Mouse (Mus musculus) cerebellum, adult 2 months (tissue): ENCODE measurements around the gene Dlk2. TPM values are rescaled to one million over a fixed set of nuclear protein-coding genes. Genes with fewer than 3 reads are reported as not detected.
A peak's percentile ranks its signal among the peaks of the same experiment; 100 is the strongest.

ENCODE experiments used
- DNase-seq, 2 experiments: peaks; one replicate each; pipeline ENCODE4 v3.0.0; 2021
- H3K27ac ChIP-seq: fragments of 200-500 bp; 2 replicates; pipeline ENCODE4 v1.5.1; 2012; ENCODE audit warnings: low read length, control low read depth, inconsistent platforms; ENCODE audit not compliant: insufficient read depth
- H3K27me3 ChIP-seq: fragments of 200-500 bp; 2 replicates; pipeline ENCODE4 v1.6.1; 2012; ENCODE audit warnings: inconsistent platforms, mild to moderate bottlenecking, low read length, moderate library complexity; ENCODE audit not compliant: control insufficient read depth, insufficient read depth
- H3K4me1 ChIP-seq: fragments of 200-500 bp; 2 replicates; pipeline ENCODE4 v1.6.1; 2011; ENCODE audit warnings: low read length; ENCODE audit not compliant: control insufficient read depth, insufficient read depth
- H3K4me3 ChIP-seq: fragments of 200-500 bp; replicated peaks from 2 replicates; pipeline ENCODE3; 2011; ENCODE audit warnings: mild to moderate bottlenecking, low read depth, low read length, control low read depth; ENCODE audit not compliant: insufficient read depth
- CTCF ChIP-seq: fragments of 200-500 bp; IDR thresholded peaks from 2 replicates; pipeline ENCODE4 v1.5.1; 2011; ENCODE audit warnings: low read depth, mild to moderate bottlenecking, control low read depth, low read length, moderate library complexity, borderline replicate concordance; ENCODE audit not compliant: insufficient read depth
- POLR2A ChIP-seq: fragments of 200-500 bp; IDR thresholded peaks from 2 replicates; pipeline ENCODE4 v1.6.1; 2011; ENCODE audit warnings: low read length, control low read depth, borderline replicate concordance; ENCODE audit not compliant: insufficient read depth
- WGBS: fragments of 180-500 bp; shearing (Covaris S2); methylation state at CpG from one replicate; pipeline ENCODE4 v1.1.7; 2018; 5-methylcytosine and 5-hydroxymethylcytosine counted together
- polyA plus RNA-seq: library from polyadenylated mRNA; depleted of rRNA; stranded (reverse); fragments of >200 nt; gene quantifications from 2 replicates; pipeline ENCODE4 v1.2.3, GENCODE M21; 2012

Dlk2 gene
- polyA plus RNA-seq, 1 experiment = 8.8 TPM

DNA sequence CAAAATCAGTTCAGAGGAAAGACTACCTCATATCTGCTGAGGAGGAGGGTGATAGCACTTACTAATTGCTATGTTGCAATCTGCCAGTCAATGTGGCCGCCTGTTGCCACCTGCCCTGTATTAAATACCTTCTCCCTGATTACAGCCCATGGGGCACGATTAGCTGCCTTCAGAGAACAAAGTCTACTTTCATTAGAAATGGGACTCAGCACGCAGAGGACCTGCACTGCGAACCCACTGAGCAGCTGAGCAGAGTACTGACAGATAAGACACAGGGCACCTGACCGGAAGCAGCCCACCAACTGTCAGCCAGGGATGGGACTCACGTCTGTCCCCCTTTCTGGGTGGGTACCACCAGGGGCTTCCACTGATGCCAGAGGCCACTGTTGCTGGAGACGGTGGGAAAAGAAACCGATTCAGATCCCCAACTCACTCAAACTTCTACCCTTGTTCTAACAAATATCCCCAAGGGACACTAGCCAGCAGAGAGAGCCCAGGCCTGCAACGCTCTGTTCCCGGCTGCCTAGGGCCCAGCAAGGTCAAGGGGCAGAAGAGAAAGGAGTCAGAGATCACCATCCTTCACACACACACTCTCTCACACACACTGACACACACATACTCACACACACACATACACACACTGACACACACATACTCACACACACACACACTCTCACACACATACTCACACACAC lies 29.0 kb upstream of the Dlk2 start:
- WGBS = 75% methylated on average over 10 of the region's 10 CpGs
- H3K27me3 ChIP-seq = no peaks in the 10 kb centered on the region
- no peaks in the 10 kb centered on the region for H3K4me1 ChIP-seq
- no peak for DNase-seq
- no peak for TF ChIP-seq CTCF
- no peak for TF ChIP-seq POLR2A
- no peak overlapping the region for H3K4me3 ChIP-seq
- no peak overlapping the region for H3K27ac ChIP-seq

DNA sequence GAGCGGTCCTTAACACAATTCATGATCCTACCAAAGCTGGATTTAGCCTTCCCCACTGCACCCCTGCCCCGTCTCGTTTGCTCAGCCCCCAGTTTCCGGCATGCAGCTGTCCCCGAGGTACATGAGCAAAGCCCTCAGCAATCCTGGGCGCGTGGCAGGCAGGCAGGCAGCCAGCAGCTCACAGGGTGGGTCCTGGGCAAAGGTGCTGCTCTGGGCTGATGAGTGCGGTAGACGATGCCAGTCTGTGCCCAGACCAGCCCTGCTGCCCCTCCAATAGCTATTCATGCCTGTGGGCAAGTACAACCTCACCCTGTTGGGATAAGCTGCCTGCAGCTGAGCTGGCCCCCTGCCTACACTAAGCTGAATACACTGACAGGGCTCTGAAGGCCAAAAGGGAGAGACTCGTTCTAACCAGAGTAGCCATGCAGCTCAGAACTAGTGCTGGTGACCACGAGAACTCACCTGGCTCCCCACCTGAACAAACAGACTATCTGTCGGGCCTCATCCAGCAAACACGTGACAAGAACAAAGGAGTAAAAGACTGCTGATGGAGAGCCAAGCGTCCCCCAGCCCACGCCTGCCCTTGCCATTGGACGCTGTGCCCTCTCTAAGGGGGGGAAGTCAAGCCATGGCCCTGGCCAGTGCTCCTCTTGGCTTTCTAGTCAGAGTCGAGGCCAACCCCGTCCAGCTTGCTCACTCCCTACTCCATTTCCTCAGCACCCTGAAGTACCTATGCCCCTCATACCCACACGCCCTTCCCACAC lies 27.3 kb upstream of the Dlk2 start:
- Histone ChIP-seq H3K27me3 (no peaks in the 10 kb centered on the region), H3K4me3 (no peak overlapping the region), H3K27ac (no peak overlapping the region), H3K4me1 (no peaks in the 10 kb centered on the region)
- DNase-seq = peak in 1 of 2 experiments; percentile 17
- WGBS = 53% methylated on average over 19 of the region's 19 CpGs
- TF ChIP-seq POLR2A (no peak), CTCF (no peak)

DNA sequence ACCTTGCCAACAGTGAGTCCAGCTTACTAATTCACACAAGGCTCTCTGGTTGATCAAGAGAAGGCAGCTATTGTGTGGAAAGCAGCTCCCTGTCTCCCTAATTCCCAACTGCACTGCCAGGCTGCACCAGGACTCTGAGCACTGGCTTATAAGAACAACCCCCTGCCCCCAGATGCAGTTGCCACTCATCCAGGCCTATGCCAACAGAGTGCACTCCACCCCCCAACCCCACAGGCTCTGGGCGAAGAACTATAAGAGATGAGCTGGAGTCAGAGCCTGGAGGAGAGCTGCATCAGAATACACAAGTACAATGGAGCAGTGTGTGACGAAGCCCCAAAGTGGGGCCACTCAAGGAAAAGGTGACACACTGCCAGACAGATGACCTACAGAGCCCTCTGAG lies 25.2 kb upstream of the Dlk2 start:
- Histone ChIP-seq H3K27me3 (no peaks in the 10 kb centered on the region), H3K4me1 (no peaks in the 10 kb centered on the region), H3K27ac (no peak overlapping the region), H3K4me3 (no peak overlapping the region)
- 84% methylated on average over 2 of the region's 2 CpGs for WGBS
- peak in 1 of 2 experiments; percentile 20 for DNase-seq
- TF ChIP-seq CTCF (no peak), POLR2A (no peak)

GRCm38 (mm10) chr17:46272675-46273074 lies 24.5 kb upstream of the Dlk2 start:
- 88% methylated on average over 5 of the region's 5 CpGs for WGBS
- H3K4me1 ChIP-seq = no peaks in the 10 kb centered on the region
- TF ChIP-seq CTCF = no peak
- TF ChIP-seq POLR2A = no peak
- H3K27me3 ChIP-seq = no peaks in the 10 kb centered on the region
- DNase-seq = no peak
- no peak overlapping the region for H3K27ac ChIP-seq
- no peak overlapping the region for H3K4me3 ChIP-seq

GRCm38 (mm10) chr17:46273803-46274236 lies 23.4 kb upstream of the Dlk2 start:
- TF ChIP-seq CTCF (no peak), POLR2A (no peak)
- no peak for DNase-seq
- no peak overlapping the region for H3K27ac ChIP-seq
- 39% methylated on average over 1 of the region's 1 CpGs for WGBS
- H3K4me3 ChIP-seq = no peak overlapping the region
- H3K27me3 ChIP-seq = no peaks in the 10 kb centered on the region
- H3K4me1 ChIP-seq = no peaks in the 10 kb centered on the region

- H3K4me3 ChIP-seq = no peak overlapping the region
- H3K27ac ChIP-seq = no peak overlapping the region
- no peaks in the 10 kb centered on the region for H3K27me3 ChIP-seq
- no peak for DNase-seq
- WGBS = 81% methylated on average over 6 of the region's 6 CpGs
- no peaks in the 10 kb centered on the region for H3K4me1 ChIP-seq
- TF ChIP-seq CTCF (no peak), POLR2A (no peak)
Measured at GRCm38 (mm10) chr17:46274465-46274864, 22.8 kb upstream of the Dlk2 start.

GRCm38 (mm10) chr17:46275034-46275433 lies 22.2 kb upstream of the Dlk2 start:
- no peaks in the 10 kb centered on the region for H3K27me3 ChIP-seq
- TF ChIP-seq CTCF (no peak), POLR2A (no peak)
- DNase-seq = no peak
- no peak overlapping the region for H3K27ac ChIP-seq
- no peaks in the 10 kb centered on the region for H3K4me1 ChIP-seq
- WGBS = 83% methylated on average over 6 of the region's 6 CpGs
- H3K4me3 ChIP-seq = no peak overlapping the region

- no peak for DNase-seq
- no peaks in the 10 kb centered on the region for H3K4me1 ChIP-seq
- no peak for TF ChIP-seq POLR2A
- H3K27ac ChIP-seq = no peak overlapping the region
- H3K4me3 ChIP-seq = no peak overlapping the region
- H3K27me3 ChIP-seq = no peaks in the 10 kb centered on the region
- 83% methylated on average over 10 of the region's 10 CpGs for WGBS
Measured at GRCm38 (mm10) chr17:46275506-46275905, 21.7 kb upstream of the Dlk2 start.
